Mouse (Mus musculus) ES-E14 (cell line): ENCODE results near the gene Pla2g6.

Source experiments
- CHD2 ChIP-seq: IDR thresholded peaks from 2 replicates; pipeline ENCODE4 v1.6.1; 2014; ENCODE audit warnings: mild to moderate bottlenecking, low read depth, low read length, inconsistent platforms
- HCFC1 ChIP-seq: IDR thresholded peaks from 2 replicates; pipeline ENCODE4 v1.6.1; 2012; ENCODE audit warnings: low read length, inconsistent platforms, borderline replicate concordance; ENCODE audit not compliant: insufficient read depth
- MAFK ChIP-seq: IDR thresholded peaks from 2 replicates; pipeline ENCODE4 v1.6.1; 2014; ENCODE audit warnings: mild to moderate bottlenecking, low read depth, low read length, inconsistent platforms; ENCODE audit not compliant: insufficient read depth
- ZC3H11A ChIP-seq: IDR thresholded peaks from 2 replicates; pipeline ENCODE4 v1.6.1; 2012; ENCODE audit warnings: low read depth, mild to moderate bottlenecking, inconsistent platforms, low read length, borderline replicate concordance
- ZNF384 ChIP-seq: IDR thresholded peaks from 2 replicates; pipeline ENCODE4 v1.6.1; 2012; ENCODE audit warnings: low read depth, low read length, inconsistent platforms

DNA sequence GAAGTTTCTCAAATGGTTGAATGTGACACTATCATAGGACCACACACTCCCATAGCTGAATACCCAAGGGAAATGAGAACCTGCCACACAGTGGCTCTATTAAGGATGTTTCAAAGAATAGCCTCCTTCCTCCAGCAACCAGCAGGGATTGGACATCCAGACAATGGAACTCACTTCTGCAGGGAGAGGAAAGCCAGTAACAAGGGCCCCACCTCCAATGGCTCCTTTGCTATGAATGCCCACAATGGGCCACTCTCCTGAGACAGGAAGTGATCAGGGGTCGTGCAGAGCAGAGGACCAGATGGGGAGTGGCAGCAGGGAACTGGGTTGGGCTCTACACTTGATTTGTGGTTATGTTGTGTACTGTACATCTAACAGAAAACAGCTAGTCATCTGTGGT lies 59.7 kb downstream of the Pla2g6 start:
- TF ChIP-seq CHD2 = no peak
- no peak for TF ChIP-seq ZC3H11A
- no peak for TF ChIP-seq ZNF384
- no peak for TF ChIP-seq MAFK
- TF ChIP-seq HCFC1 = no peak
